Mouse (Mus musculus) gastrocnemius, adult 2 months (tissue): ENCODE data around the gene Lhfpl2. TPM values are rescaled to one million over a fixed set of nuclear protein-coding genes. Genes with fewer than 3 reads are reported as not detected.
"Not testable (repeated sequence)": the region's sequence is repeated elsewhere in the genome, so short reads cannot be mapped to it uniquely, and the experiment has no call there.

Source experiments
- DNase-seq: peaks from one replicate; pipeline ENCODE4 v3.0.0; 2022
- H3K27ac ChIP-seq: fragments of 200-600 bp; 2 replicates; pipeline ENCODE4 v1.8.1; 2022; ENCODE audit warnings: mild to moderate bottlenecking
- H3K4me3 ChIP-seq: fragments of 200-600 bp; 2 replicates; pipeline ENCODE4 v1.8.1; 2022; ENCODE audit warnings: mild to moderate bottlenecking, moderate library complexity
- CTCF ChIP-seq: fragments of 200-600 bp; IDR thresholded peaks from 2 replicates; pipeline ENCODE4 v1.8.1; 2022; ENCODE audit warnings: antibody characterized with exemption, mild to moderate bottlenecking, moderate library complexity
- intact Hi-C: fragments of 180-260 bp; cut with DNase I; formaldehyde crosslinking; loops from one replicate; pipeline ENCODE4 v1.15.1; 2025
- long read RNA-seq, 2 experiments: library from polyadenylated mRNA; stranded (forward); transcript quantifications; one replicate each; pipeline ENCODE4 v2.0.0; 2021
- total RNA-seq, 2 experiments: library from RNA; stranded (reverse); gene quantifications; 2 replicates each; pipeline ENCODE4 v1.2.3; 2021

The Lhfpl2 gene
- 1 to 10 TPM; 1.5 to 4.2 TPM for total RNA-seq
- long read RNA-seq, experiment 1, full-length matches to known transcripts = 5 of 7 reads
- long read RNA-seq, experiment 1, partial matches to known transcripts = 1 of 7 reads
- long read RNA-seq, experiment 1, other reads (novel, unspliced or antisense) = 1 of 7 reads
- long read RNA-seq, experiment 2, full-length matches to known transcripts = 3 of 5 reads
- long read RNA-seq, experiment 2, partial matches to known transcripts = 0 of 5 reads
- long read RNA-seq, experiment 2, other reads (novel, unspliced or antisense) = 2 of 5 reads

DNA sequence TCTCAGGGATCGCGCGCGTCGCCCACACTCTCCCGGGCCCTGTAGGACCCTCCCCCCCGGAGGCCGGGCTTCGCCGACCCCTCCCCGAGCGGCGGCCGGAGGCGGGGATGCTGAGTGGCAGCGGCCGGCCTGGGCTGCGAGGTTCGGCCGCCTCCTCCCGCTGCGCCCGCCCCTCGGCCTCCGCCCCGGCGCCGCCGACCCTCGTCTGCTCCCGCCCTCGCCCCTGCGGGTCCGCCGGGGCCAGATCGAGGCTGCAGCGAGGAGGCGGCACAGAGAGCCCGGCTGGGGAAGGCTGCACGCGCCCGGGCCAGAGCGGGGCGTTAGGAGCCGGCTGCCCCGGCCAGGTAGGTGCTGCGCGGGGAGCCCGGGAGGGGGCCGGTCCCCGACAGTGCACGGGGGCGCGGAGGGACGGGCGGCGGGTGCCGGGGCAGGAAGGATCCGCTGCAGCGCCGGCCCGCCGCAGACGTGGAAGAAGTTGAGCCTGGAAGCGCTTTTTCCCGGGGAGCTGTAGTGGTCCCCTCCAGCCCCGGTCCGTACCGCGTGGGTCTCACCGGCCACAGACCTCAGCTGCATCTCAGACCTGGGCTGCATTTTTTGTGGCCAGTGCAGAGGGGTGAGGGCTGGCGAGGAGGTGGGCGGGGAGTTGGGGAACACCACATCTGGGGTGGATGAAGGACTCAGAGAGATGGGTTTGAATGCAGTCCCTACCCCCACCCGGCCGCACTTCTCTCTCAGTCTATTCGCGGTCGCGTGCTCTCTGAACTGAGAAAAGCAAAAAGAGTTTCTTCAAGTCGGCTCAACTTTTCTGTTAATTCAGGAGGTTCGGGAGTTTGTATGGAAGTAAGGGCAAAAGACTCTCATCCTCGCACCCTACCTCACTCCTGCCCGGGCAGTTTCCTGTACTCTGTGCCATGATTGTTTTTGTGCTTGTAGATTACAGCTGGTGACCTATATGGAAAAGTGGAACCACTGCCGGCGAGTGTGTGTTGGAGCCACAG is at the start of gene Lhfpl2:
Gene Lhfpl2, plus strand, starts transcription at position 234 of the 998 bp plus-strand sequence.
- peak within 1 kb of the TSS; percentile 75 for H3K4me3 ChIP-seq
- DNase-seq = peak; percentile 66
- TF ChIP-seq CTCF = no peak
- intact Hi-C loops = loop anchor here (5.0 kb wide), 2 partner anchors 206 to 266 kb away; no protein-coding TSS in a partner anchor
- H3K27ac ChIP-seq = peak within 1 kb of the TSS; percentile 70

GRCm38 (mm10) chr13:94011996-94012575 is 45.5 kb upstream of the Lhfpl2 start:
- DNase-seq = peak; percentile 65
- no peak overlapping the region for H3K4me3 ChIP-seq
- TF ChIP-seq CTCF = no peak
- no peak overlapping the region for H3K27ac ChIP-seq
- intact Hi-C loops = no loop called here

DNA sequence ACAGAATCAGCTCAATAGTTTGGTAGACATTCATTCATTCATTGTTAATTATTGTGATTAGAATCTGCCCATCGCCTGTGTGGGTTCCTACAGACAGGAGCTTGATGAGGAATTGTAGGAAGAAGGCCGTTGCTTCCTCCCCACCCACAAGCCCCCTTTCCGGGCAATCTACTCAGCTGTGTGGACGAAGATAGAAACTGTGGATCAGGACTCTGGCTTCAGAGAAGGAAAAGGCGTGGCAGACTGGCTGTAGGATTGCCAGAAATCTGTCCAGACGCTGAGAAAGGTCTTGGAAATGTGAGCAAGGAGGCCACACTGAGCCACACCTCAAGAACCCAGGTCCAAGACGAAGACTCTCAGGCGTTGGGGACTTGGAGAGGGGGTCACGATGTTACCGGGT is 43.6 kb upstream of the Lhfpl2 start:
- H3K4me3 ChIP-seq = no peak overlapping the region
- no peak overlapping the region for H3K27ac ChIP-seq
- no peak for DNase-seq
- intact Hi-C loops = no loop called here
- no peak for TF ChIP-seq CTCF

DNA sequence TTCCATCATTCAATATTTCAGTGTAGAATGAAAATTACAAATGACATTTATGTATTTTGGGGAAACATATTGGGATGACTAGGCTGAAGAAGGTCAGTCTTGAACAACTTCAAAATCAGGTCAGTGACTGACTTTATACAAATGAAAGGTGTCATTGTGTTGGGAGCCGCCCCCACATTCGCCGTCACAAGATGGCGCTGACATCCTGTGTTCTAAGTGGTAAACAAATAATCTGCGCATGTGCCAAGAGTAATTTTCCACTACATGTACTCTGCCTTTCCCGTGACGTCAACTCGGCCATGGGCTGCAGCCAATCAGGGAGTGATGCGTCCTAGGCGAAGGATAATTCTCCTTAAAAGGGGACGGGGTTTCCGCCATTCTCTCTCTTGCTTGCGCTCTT is 33.0 kb upstream of the Lhfpl2 start:
- DNase-seq, intact Hi-C loops, H3K4me3 ChIP-seq, H3K27ac ChIP-seq: not testable (repeated sequence)

GRCm38 (mm10) chr13:94029147-94029546 is 28.4 kb upstream of the Lhfpl2 start:
- Histone ChIP-seq H3K27ac (no peak overlapping the region), H3K4me3 (no peak overlapping the region)
- no peak for DNase-seq
- intact Hi-C loops = no loop called here
- no peak for TF ChIP-seq CTCF

GRCm38 (mm10) chr13:94030551-94030950 is 27.0 kb upstream of the Lhfpl2 start:
- no peak overlapping the region for H3K27ac ChIP-seq
- H3K4me3 ChIP-seq = no peak overlapping the region
- no peak for DNase-seq
- intact Hi-C loops = no loop called here
- no peak for TF ChIP-seq CTCF

GRCm38 (mm10) chr13:94037313-94038051 is 20.1 kb upstream of the Lhfpl2 start:
- no peak for DNase-seq
- Histone ChIP-seq H3K4me3 (no peak overlapping the region), H3K27ac (peak overlapping the region; percentile 28; the same call in 1 of the 2 replicates)
- no peak for TF ChIP-seq CTCF
- intact Hi-C loops = no loop called here

GRCm38 (mm10) chr13:94038052-94038340 is 19.6 kb upstream of the Lhfpl2 start:
- Histone ChIP-seq H3K27ac (peak overlapping the region; percentile 7; the same call in 1 of the 2 replicates), H3K4me3 (no peak overlapping the region)
- DNase-seq = no peak
- intact Hi-C loops = no loop called here
- TF ChIP-seq CTCF = no peak

GRCm38 (mm10) chr13:94050036-94050435 is 7.6 kb upstream of the Lhfpl2 start:
- no peak overlapping the region for H3K27ac ChIP-seq
- TF ChIP-seq CTCF = no peak
- peak overlapping the region; percentile 19 for H3K4me3 ChIP-seq
- no peak for DNase-seq
- intact Hi-C loops = no loop called here

GRCm38 (mm10) chr13:94050782-94051181 is 6.8 kb upstream of the Lhfpl2 start:
- intact Hi-C loops = no loop called here
- Histone ChIP-seq H3K27ac (no peak overlapping the region), H3K4me3 (no peak overlapping the region)
- TF ChIP-seq CTCF = no peak
- no peak for DNase-seq

DNA sequence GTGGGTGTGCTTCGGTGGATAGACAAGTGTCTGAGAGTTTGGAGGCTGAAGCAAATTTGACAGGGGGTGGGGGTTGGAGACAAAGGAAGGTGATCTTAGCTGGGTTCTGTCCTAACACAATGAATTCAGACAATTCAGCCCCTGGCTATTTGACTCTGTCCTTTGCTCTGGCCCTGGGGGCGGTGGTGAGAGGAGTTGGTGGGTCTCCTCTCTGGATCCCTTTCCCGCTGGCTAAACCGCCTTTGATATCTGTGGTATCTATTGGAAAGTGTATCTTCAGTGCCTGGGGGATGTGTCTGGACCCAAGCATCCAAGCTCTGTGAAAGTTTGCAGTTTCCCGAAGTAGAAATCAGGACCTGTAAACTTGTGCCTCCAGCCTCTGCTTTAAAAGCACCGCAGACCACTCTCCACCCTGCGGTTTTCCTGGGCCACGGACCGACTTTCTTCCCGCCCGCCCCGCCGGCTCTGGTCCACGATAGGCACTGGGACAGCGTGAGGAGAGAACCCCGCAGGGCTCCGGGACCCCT is 497 bp upstream of the Lhfpl2 start:
- intact Hi-C loops = loop anchor here (5.0 kb wide), 2 partner anchors 205 to 265 kb away; no protein-coding TSS in a partner anchor
- TF ChIP-seq CTCF = no peak
- DNase-seq = no peak
- H3K27ac ChIP-seq = peak overlapping the region; percentile 70
- H3K4me3 ChIP-seq = peak overlapping the region; percentile 75
